Mouse (Mus musculus): ENCODE results near the gene Snai1. TPM values are rescaled to one million over a fixed set of nuclear protein-coding genes. Genes with fewer than 3 reads are reported as not detected.
A peak's percentile ranks its signal among the peaks of the same experiment; 100 is the strongest.

Snai1 gene
- polyA plus RNA-seq, 1 experiment from 2014 or later: 17.4 TPM

DNA sequence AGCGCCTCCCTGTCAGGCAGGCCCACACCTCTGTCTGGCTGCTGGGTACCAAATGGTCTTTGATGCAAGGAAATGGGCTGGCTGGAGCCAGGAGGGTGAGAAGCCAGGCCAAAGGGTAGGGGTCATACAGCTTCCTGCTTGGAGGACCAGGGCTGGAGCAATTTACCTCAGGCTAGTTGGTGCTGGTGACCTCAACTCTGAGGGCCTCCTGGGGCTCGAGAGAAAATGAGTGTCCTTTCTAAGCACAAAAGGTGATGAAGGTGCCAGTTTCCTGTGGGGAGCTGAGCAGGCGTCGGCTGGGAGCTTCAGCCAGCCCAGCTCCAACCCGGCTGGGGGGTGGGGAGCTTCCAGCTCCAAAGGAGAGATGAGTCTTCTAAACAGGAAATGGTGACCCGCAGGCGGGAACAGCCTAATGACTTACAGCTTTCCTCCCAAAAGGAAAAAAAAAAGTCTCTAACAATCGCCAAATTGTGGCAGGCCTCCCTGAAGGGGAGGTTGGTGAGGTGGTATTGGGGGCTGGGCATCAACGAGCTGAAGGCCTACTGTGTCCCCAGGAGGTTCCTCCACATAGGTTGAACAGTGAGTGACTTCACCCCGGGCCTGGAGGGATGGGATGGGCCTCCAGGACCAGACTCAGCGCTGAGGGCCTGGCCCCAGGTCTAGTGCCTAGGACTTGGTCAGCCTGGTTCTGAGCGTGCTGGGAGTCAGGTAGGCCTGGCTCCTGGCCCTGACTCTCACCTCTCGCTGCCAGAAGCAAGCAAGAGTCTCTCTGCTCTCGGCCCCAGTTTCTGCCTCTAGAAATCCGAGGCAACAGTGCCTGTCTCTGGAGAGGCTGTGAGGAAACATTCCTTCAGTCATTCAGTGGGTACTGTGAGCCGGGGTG is 5.4 kb downstream of the Snai1 start:
- peak overlapping the region; percentile 27; the same call in 1 of the 2 replicates for H3K9ac ChIP-seq (ENCODE audit: low read length)
- peaks cover 6% of the 10 kb centered on the region for H3K36me3 ChIP-seq (ENCODE audit: control insufficient read depth, insufficient read depth, low read length)
- no peaks in the 10 kb centered on the region for H3K9me3 ChIP-seq (ENCODE audit: control insufficient read depth, low read length)
- H3K4me3 ChIP-seq (ENCODE audit: low read depth, low read length): no peak overlapping the region
- 12% methylated on average over 16 of the region's 16 CpGs for WGBS
- no peaks in the 10 kb centered on the region for H3K27me3 ChIP-seq (replicated peaks; ENCODE audit: control insufficient read depth, insufficient read depth, low read length)
- ATAC-seq (replicated peaks; ENCODE audit: low FRiP score, low TSS enrichment, low read depth): no peak
- DNase-seq (ENCODE audit: low spot score): no peak
- peak overlapping the region; percentile 96 for H3K27ac ChIP-seq (ENCODE audit: low read depth)
- peaks cover 53% of the 10 kb centered on the region for H3K4me1 ChIP-seq (replicated peaks; ENCODE audit: control insufficient read depth, insufficient read depth, low read length)
- H3K4me2 ChIP-seq (ENCODE audit: low read length): peak overlapping the region; percentile 22

DNA sequence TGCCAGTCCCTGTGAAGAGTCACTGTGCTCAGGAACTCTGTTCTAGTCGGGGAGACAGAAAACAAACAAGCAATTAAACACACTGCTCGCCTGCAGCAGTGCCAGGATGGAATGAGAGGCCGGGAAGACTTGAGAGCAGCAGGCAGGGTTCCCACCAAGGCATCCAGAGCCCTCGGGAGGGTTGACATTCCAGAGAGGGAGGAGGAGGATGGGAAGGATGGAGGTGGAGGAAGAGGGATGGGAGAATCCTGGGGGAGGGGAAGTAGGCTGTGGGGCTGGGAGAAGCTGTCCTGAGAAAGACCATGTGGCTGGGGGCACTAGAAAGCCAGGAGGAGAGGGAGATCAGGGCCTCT is 6.0 kb downstream of the Snai1 start:
- 8% methylated on average over 4 of the region's 4 CpGs for WGBS
- Histone ChIP-seq H3K4me3 (ENCODE audit: low read depth, low read length) (no peak overlapping the region), H3K27ac (ENCODE audit: low read depth) (peak overlapping the region; percentile 96), H3K36me3 (ENCODE audit: control insufficient read depth, insufficient read depth, low read length) (peaks cover 6% of the 10 kb centered on the region), H3K4me2 (ENCODE audit: low read length) (no peak overlapping the region), H3K9ac (ENCODE audit: low read length) (no peak overlapping the region), H3K4me1 (replicated peaks; ENCODE audit: control insufficient read depth, insufficient read depth, low read length) (peaks cover 48% of the 10 kb centered on the region), H3K27me3 (replicated peaks; ENCODE audit: control insufficient read depth, insufficient read depth, low read length) (no peaks in the 10 kb centered on the region), H3K9me3 (ENCODE audit: control insufficient read depth, low read length) (no peaks in the 10 kb centered on the region)
- ATAC-seq (replicated peaks; ENCODE audit: low FRiP score, low TSS enrichment, low read depth) (peak; percentile 33; the same call in 1 of the 2 replicates), DNase-seq (ENCODE audit: low spot score) (no peak)

DNA sequence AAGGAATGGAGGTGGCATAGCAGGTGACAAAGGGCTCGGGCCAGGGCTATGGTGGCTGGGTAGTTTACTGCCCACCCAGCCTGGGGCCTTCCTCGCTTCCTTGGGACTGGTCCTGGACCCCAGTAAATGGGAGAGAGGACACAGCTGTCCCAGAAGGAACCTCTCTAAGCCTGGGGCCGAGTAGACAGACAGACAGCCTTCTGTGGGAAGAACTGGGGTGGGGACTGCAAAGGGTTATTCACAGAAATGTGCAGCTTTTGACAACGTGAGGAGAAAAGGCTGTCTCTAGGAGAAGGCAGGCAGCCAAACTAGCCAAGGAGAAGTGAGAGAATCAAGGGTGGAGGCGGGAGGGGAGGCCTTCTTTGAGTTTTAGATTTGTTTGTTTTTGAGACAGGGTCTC is 6.5 kb downstream of the Snai1 start:
- ATAC-seq (replicated peaks; ENCODE audit: low FRiP score, low TSS enrichment, low read depth): peak; percentile 10; the same call in 1 of the 2 replicates
- no peak overlapping the region for H3K4me2 ChIP-seq (ENCODE audit: low read length)
- H3K27ac ChIP-seq (ENCODE audit: low read depth): peak overlapping the region; percentile 96
- H3K27me3 ChIP-seq (replicated peaks; ENCODE audit: control insufficient read depth, insufficient read depth, low read length): no peaks in the 10 kb centered on the region
- 28% methylated on average over 5 of the region's 5 CpGs for WGBS
- H3K4me3 ChIP-seq (ENCODE audit: low read depth, low read length): no peak overlapping the region
- H3K36me3 ChIP-seq (ENCODE audit: control insufficient read depth, insufficient read depth, low read length): peaks cover 6% of the 10 kb centered on the region
- H3K9ac ChIP-seq (ENCODE audit: low read length): no peak overlapping the region
- peaks cover 45% of the 10 kb centered on the region for H3K4me1 ChIP-seq (replicated peaks; ENCODE audit: control insufficient read depth, insufficient read depth, low read length)
- no peak for DNase-seq (ENCODE audit: low spot score)
- H3K9me3 ChIP-seq (ENCODE audit: control insufficient read depth, low read length): no peaks in the 10 kb centered on the region

DNA sequence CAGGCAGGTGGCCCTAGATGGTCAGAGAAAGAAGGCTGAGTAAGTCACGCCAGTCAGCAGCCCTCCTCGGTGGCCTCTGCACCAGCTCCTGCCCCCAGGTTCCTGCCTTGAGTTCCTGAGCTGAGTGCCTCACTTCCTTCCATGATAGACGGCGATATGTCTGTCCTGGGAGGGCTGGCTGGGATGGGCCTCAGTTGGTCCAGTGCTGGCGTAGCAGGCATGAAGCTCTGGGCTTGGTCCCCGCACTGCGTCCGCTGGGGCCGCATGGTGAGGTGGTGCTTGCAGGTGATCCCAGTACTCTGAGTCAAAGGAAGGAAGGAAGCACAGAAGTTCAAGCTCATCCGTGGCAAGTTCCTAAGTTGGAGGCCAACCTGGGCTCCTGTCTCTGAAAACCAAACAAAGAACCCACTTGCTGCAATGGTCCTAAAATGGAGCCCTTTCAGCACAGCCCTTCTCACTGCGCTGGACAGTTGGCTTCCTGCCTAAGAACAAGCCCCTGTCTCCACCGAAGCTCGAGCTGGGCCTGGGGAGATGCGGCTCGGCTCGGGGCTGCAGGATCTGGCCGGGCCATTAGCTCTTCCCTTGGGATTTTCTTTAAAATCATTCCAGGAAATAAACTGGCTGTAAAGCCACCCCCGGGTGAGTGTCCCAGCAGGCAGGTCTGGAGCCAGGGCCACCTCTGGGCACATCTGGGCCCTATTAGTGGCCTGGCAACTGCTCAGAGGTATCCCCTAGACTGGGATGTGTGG is 8.6 kb downstream of the Snai1 start:
- WGBS: 81% methylated on average over 18 of the region's 18 CpGs
- Histone ChIP-seq H3K27ac (ENCODE audit: low read depth) (0 out of 2 replicates have a peak overlapping the region, but pooled peaks have one; percentile 2), H3K9me3 (ENCODE audit: control insufficient read depth, low read length) (no peaks in the 10 kb centered on the region), H3K9ac (ENCODE audit: low read length) (no peak overlapping the region), H3K4me1 (replicated peaks; ENCODE audit: control insufficient read depth, insufficient read depth, low read length) (peaks cover 32% of the 10 kb centered on the region), H3K4me2 (ENCODE audit: low read length) (no peak overlapping the region), H3K36me3 (ENCODE audit: control insufficient read depth, insufficient read depth, low read length) (peaks cover 6% of the 10 kb centered on the region), H3K4me3 (ENCODE audit: low read depth, low read length) (no peak overlapping the region), H3K27me3 (replicated peaks; ENCODE audit: control insufficient read depth, insufficient read depth, low read length) (no peaks in the 10 kb centered on the region)
- no peak for ATAC-seq (replicated peaks; ENCODE audit: low FRiP score, low TSS enrichment, low read depth)
- DNase-seq (ENCODE audit: low spot score): no peak

DNA sequence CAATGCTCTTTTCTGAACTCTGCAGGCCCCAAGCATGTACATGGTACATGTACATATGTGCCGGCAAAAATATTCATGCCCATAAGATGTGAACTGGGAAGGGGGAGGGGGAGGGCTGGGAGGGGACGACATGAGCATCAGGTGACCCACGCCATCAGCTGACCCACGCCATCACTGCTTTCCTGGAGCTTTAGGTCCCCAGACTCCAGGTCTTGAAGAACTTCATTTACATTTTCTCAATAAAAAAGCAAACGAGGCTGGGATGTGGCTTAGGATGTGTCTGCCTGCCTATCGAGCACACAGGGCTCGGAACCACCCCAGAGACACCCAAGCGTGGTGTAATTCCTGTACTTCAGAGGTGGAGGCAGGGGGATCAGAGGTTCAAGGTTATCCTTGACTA is 9.4 kb downstream of the Snai1 start:
- WGBS: 92% methylated on average over 8 of the region's 8 CpGs
- Histone ChIP-seq H3K36me3 (ENCODE audit: control insufficient read depth, insufficient read depth, low read length) (no peaks in the 10 kb centered on the region; the same call in 1 of the 2 replicates), H3K27me3 (replicated peaks; ENCODE audit: control insufficient read depth, insufficient read depth, low read length) (no peaks in the 10 kb centered on the region), H3K27ac (ENCODE audit: low read depth) (no peak overlapping the region), H3K4me1 (replicated peaks; ENCODE audit: control insufficient read depth, insufficient read depth, low read length) (peaks cover 25% of the 10 kb centered on the region), H3K9me3 (ENCODE audit: control insufficient read depth, low read length) (no peaks in the 10 kb centered on the region), H3K9ac (ENCODE audit: low read length) (no peak overlapping the region), H3K4me2 (ENCODE audit: low read length) (no peak overlapping the region), H3K4me3 (ENCODE audit: low read depth, low read length) (no peak overlapping the region)
- no peak for DNase-seq (ENCODE audit: low spot score)
- ATAC-seq (replicated peaks; ENCODE audit: low FRiP score, low TSS enrichment, low read depth): no peak

DNA sequence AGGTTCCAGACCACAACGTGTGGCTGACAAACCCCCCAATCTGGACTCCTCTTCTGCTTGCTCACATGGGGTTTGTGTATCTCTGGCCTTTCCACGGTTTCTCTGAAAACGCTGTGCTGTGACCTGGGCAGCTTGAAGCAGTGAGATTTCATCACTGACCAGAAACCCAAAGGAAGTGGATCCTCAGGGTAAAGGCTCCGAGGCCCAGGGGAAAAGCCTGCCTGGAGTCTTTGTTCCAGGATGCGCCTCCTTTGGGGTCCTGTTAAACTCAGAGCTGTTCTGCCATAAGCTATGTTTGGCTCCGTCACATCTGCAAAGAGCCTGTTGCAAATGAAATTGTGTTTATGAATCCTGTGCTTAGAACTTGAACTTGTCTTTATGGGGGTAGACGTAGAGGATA is 11.0 kb downstream of the Snai1 start:
- WGBS: 71% methylated on average over 7 of the region's 7 CpGs
- no peak for DNase-seq (ENCODE audit: low spot score)
- H3K9ac ChIP-seq (ENCODE audit: low read length): no peak overlapping the region

DNA sequence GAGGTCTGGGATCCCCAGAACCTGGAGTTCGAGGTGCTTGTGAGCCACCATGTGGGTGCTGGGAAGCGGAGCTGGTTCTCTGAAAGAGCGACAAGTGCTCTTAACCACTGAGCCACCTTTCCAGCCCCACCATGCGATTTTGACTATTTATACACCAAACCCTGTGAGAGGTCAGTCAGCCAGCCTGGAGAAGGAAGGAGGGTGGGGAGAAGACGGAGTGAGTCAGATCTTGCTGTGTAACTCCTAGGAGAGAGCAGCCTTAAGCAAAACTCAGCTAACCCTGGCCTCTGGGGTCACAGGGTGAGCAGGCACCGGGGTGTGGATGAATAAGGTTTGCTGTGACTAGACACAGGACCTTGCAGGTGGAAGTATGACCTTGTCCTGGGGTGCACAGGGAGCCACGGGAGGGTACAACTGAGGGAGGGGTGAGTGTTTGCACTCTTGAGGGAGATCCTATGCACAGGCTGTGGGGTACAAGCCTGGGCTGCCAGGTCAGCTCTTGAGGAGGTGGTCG is 12.4 kb downstream of the Snai1 start:
- Histone ChIP-seq H3K27me3 (replicated peaks; ENCODE audit: control insufficient read depth, insufficient read depth, low read length) (no peaks in the 10 kb centered on the region), H3K9me3 (ENCODE audit: control insufficient read depth, low read length) (no peaks in the 10 kb centered on the region), H3K27ac (ENCODE audit: low read depth) (no peak overlapping the region), H3K4me1 (replicated peaks; ENCODE audit: control insufficient read depth, insufficient read depth, low read length) (peaks cover 15% of the 10 kb centered on the region), H3K4me3 (ENCODE audit: low read depth, low read length) (no peak overlapping the region), H3K9ac (ENCODE audit: low read length) (no peak overlapping the region), H3K4me2 (ENCODE audit: low read length) (no peak overlapping the region), H3K36me3 (ENCODE audit: control insufficient read depth, insufficient read depth, low read length) (no peaks in the 10 kb centered on the region)
- DNase-seq (ENCODE audit: low spot score) (no peak), ATAC-seq (replicated peaks; ENCODE audit: low FRiP score, low TSS enrichment, low read depth) (no peak)
- WGBS: 60% methylated on average over 8 of the region's 8 CpGs

More for the DNA sequence above, 11.0 kb downstream of the Snai1 start:
- no peaks in the 10 kb centered on the region for H3K9me3 ChIP-seq (ENCODE audit: control insufficient read depth, low read length)
- H3K27ac ChIP-seq (ENCODE audit: low read depth): no peak overlapping the region
- no peak overlapping the region for H3K4me3 ChIP-seq (ENCODE audit: low read depth, low read length)
- no peaks in the 10 kb centered on the region for H3K27me3 ChIP-seq (replicated peaks; ENCODE audit: control insufficient read depth, insufficient read depth, low read length)
- no peaks in the 10 kb centered on the region for H3K36me3 ChIP-seq (ENCODE audit: control insufficient read depth, insufficient read depth, low read length)
- peaks cover 18% of the 10 kb centered on the region for H3K4me1 ChIP-seq (replicated peaks; ENCODE audit: control insufficient read depth, insufficient read depth, low read length)
- no peak for ATAC-seq (replicated peaks; ENCODE audit: low FRiP score, low TSS enrichment, low read depth)
- H3K4me2 ChIP-seq (ENCODE audit: low read length): no peak overlapping the region

DNA sequence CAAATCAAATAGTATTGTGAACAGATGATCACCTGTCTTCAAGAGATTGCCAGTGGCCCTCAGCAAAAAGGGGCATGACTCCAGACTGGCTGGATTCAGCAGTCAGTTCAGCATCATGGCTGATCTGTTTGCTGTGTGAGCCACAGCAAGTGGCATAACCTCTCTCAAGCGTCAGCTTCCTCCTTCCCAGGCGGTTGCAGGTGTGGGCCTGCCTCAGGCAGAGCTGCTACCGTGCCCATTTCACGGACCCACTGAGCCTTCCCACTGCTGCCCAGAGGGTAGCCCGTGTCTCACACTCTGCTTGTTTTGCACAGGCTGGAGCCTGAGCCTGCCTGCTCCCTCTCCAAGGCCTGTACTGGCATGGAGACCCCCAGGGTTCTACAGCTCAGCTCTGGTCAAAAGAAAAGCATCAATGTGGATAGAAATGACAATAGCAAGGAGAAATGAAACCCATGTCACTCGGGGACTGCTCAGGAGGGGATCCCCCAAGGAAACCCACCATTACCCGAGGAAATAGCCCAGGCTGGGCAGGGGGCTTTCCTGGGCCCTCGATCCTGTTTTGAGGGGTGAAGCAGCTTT is 13.4 kb downstream of the Snai1 start:
- H3K9ac ChIP-seq (ENCODE audit: low read length): no peak overlapping the region
- DNase-seq (ENCODE audit: low spot score) (no peak), ATAC-seq (replicated peaks; ENCODE audit: low FRiP score, low TSS enrichment, low read depth) (no peak)
- no peaks in the 10 kb centered on the region for H3K27me3 ChIP-seq (replicated peaks; ENCODE audit: control insufficient read depth, insufficient read depth, low read length)
- H3K27ac ChIP-seq (ENCODE audit: low read depth): no peak overlapping the region
- H3K36me3 ChIP-seq (ENCODE audit: control insufficient read depth, insufficient read depth, low read length): no peaks in the 10 kb centered on the region
- WGBS: 76% methylated on average over 8 of the region's 8 CpGs
- no peaks in the 10 kb centered on the region for H3K9me3 ChIP-seq (ENCODE audit: control insufficient read depth, low read length)
- H3K4me1 ChIP-seq (replicated peaks; ENCODE audit: control insufficient read depth, insufficient read depth, low read length): peaks cover 16% of the 10 kb centered on the region
- H3K4me3 ChIP-seq (ENCODE audit: low read depth, low read length): no peak overlapping the region
- H3K4me2 ChIP-seq (ENCODE audit: low read length): no peak overlapping the region
